Mouse (Mus musculus): ENCODE measurements around the gene Etv2.

GRCm38 (mm10) chr7:30639083-30639482, 3.4 kb upstream of the Etv2 start:
- TF ChIP-seq CTCF (IDR thresholded peaks at IDR 0.05; ENCODE audit: low read depth, low read length) (no peak), GATA1 (IDR thresholded peaks at IDR 0.05; ENCODE audit: borderline replicate concordance, low read length) (no peak), TAL1 (conservative IDR thresholded peaks at IDR 0.05; ENCODE audit: low read depth, low read length) (no peak), GATA2 (IDR thresholded peaks at IDR 0.05; ENCODE audit: borderline replicate concordance, low read depth, low read length) (no peak)
